Mouse (Mus musculus) lung, adult 2 months (tissue): ENCODE data around the gene Tbx6. TPM values are rescaled to one million over a fixed set of nuclear protein-coding genes. Genes with fewer than 3 reads are reported as not detected.

Experiments used
- DNase-seq: peaks from one replicate; pipeline ENCODE4 v3.0.0; 2022
- H3K4me1 ChIP-seq: fragments of 200-500 bp; 2 replicates; pipeline ENCODE4 v1.6.1; 2011; ENCODE audit warnings: low read length; ENCODE audit not compliant: control insufficient read depth, insufficient read depth
- H3K4me3 ChIP-seq: fragments of 200-500 bp; replicated peaks from 2 replicates; pipeline ENCODE3; 2011; ENCODE audit warnings: low read depth, mild to moderate bottlenecking, control low read depth, low read length; ENCODE audit errors: extremely low read depth
- CTCF ChIP-seq: fragments of 200-500 bp; IDR thresholded peaks from 2 replicates; pipeline ENCODE4 v1.5.1; 2011; ENCODE audit warnings: mild to moderate bottlenecking, low read length, control low read depth; ENCODE audit not compliant: insufficient read depth
- POLR2A ChIP-seq: fragments of 200-500 bp; IDR thresholded peaks from 2 replicates; pipeline ENCODE4 v1.6.1; 2011; ENCODE audit warnings: low read depth, mild to moderate bottlenecking, control low read depth, low read length, borderline replicate concordance; ENCODE audit errors: extremely low read depth
- WGBS: fragments of 180-500 bp; shearing (Covaris S2); methylation state at CpG from one replicate; pipeline ENCODE4 v1.1.7; 2018; 5-methylcytosine and 5-hydroxymethylcytosine counted together
- polyA plus RNA-seq: library from polyadenylated mRNA; depleted of rRNA; stranded (reverse); fragments of >200 nt; gene quantifications from 2 replicates; pipeline ENCODE4 v1.2.3, GENCODE M21; 2012; rRNA removed

Gene Tbx6
- polyA plus RNA-seq = 8.7 and 9.5 TPM in 2 replicates

GRCm38 (mm10) chr7:126780971-126781635 lies at the start of gene Tbx6:
TSS of gene Tbx6 (plus strand) at chr7:126781483.
- DNase-seq = no peak
- 14% methylated on average over 22 of the region's 22 CpGs for WGBS
- Histone ChIP-seq H3K4me3 (peak within 1 kb of the TSS; percentile 31), H3K4me1 (peaks cover 21% of the 10 kb centered on the region)
- TF ChIP-seq POLR2A (peak; percentile 38; the same call in 1 of the 2 replicates), CTCF (no peak)

- Histone ChIP-seq H3K4me3 (no peak overlapping the region), H3K4me1 (no peaks in the 10 kb centered on the region)
- no peak for DNase-seq
- 64% methylated on average over 8 of the region's 8 CpGs for WGBS
- TF ChIP-seq CTCF = no peak
- no peak for TF ChIP-seq POLR2A
Observed at GRCm38 (mm10) chr7:126736122-126736521, 45.2 kb upstream of the Tbx6 start.

- Histone ChIP-seq H3K4me1 (no peaks in the 10 kb centered on the region), H3K4me3 (no peak overlapping the region)
- DNase-seq = no peak
- TF ChIP-seq CTCF (no peak), POLR2A (no peak)
- 77% methylated on average over 17 of the region's 17 CpGs for WGBS
Observed at GRCm38 (mm10) chr7:126739551-126739950, 41.7 kb upstream of the Tbx6 start.

- DNase-seq = no peak
- WGBS = 74% methylated on average over 13 of the region's 13 CpGs
- no peak for TF ChIP-seq POLR2A
- TF ChIP-seq CTCF = no peak
- Histone ChIP-seq H3K4me3 (no peak overlapping the region), H3K4me1 (no peaks in the 10 kb centered on the region)
Observed at GRCm38 (mm10) chr7:126740132-126740735, 41.0 kb upstream of the Tbx6 start.

GRCm38 (mm10) chr7:126740977-126741376 lies 40.3 kb upstream of the Tbx6 start:
- 62% methylated on average over 5 of the region's 5 CpGs for WGBS
- TF ChIP-seq CTCF (no peak), POLR2A (no peak)
- DNase-seq = no peak
- Histone ChIP-seq H3K4me1 (peaks cover under 1% of the 10 kb centered on the region; the same call in 1 of the 2 replicates), H3K4me3 (no peak overlapping the region)

GRCm38 (mm10) chr7:126741452-126741851 lies 39.8 kb upstream of the Tbx6 start:
- H3K4me3 ChIP-seq = no peak overlapping the region
- no peak for DNase-seq
- no peak for TF ChIP-seq POLR2A
- TF ChIP-seq CTCF = no peak
- H3K4me1 ChIP-seq = peaks cover 2% of the 10 kb centered on the region; the same call in 1 of the 2 replicates
- 72% methylated on average over 5 of the region's 5 CpGs for WGBS

- peaks cover 4% of the 10 kb centered on the region; the same call in 1 of the 2 replicates for H3K4me1 ChIP-seq
- no peak for DNase-seq
- 86% methylated on average over 13 of the region's 13 CpGs for WGBS
- H3K4me3 ChIP-seq = no peak overlapping the region
- TF ChIP-seq CTCF (no peak), POLR2A (no peak)
Observed at GRCm38 (mm10) chr7:126741964-126742482, 39.3 kb upstream of the Tbx6 start.

GRCm38 (mm10) chr7:126746066-126746465 lies 35.2 kb upstream of the Tbx6 start:
- Histone ChIP-seq H3K4me1 (peaks cover 6% of the 10 kb centered on the region), H3K4me3 (no peak overlapping the region)
- DNase-seq = no peak
- 75% methylated on average over 12 of the region's 12 CpGs for WGBS
- TF ChIP-seq CTCF = no peak
- TF ChIP-seq POLR2A = peak; percentile 16; the same call in 1 of the 2 replicates

GRCm38 (mm10) chr7:126746798-126747197 lies 34.5 kb upstream of the Tbx6 start:
- H3K4me3 ChIP-seq = no peak overlapping the region
- TF ChIP-seq CTCF = no peak
- peak; percentile 11; the same call in 1 of the 2 replicates for TF ChIP-seq POLR2A
- no peak for DNase-seq
- H3K4me1 ChIP-seq = peaks cover 6% of the 10 kb centered on the region
- 13% methylated on average over 6 of the region's 6 CpGs for WGBS
